Mouse (Mus musculus) C2C12 (cell line): ENCODE results near the gene Slc5a3. TPM values are rescaled to one million over a fixed set of nuclear protein-coding genes. Genes with fewer than 3 reads are reported as not detected.

ENCODE experiments used
- H3K27me3 ChIP-seq: one replicate; pipeline ENCODE4 v1.6.1; 2011; ENCODE audit not compliant: control insufficient read depth, insufficient read depth, insufficient read length
- H3K36me3 ChIP-seq: one replicate; pipeline ENCODE4 v1.6.1; 2011; ENCODE audit not compliant: control insufficient read depth, insufficient read depth
- H3K4me3 ChIP-seq: one replicate; pipeline ENCODE4 v1.5.1; 2011; ENCODE audit warnings: mild to moderate bottlenecking, control low read depth; ENCODE audit not compliant: poor library complexity, insufficient read depth, severe bottlenecking
- H3K79me2 ChIP-seq: one replicate; pipeline ENCODE4 v1.6.1; 2011; ENCODE audit not compliant: control insufficient read depth, insufficient read depth
- H3K79me3 ChIP-seq: one replicate; pipeline ENCODE4 v1.6.1; 2011; ENCODE audit warnings: low read depth, control low read depth
- H3ac ChIP-seq: one replicate; pipeline ENCODE3; 2011; ENCODE audit warnings: low read depth; ENCODE audit not compliant: control insufficient read depth, insufficient read length
- CEBPB ChIP-seq: IDR thresholded peaks from one replicate; pipeline ENCODE4 v1.6.1; 2011; ENCODE audit warnings: low read depth, mild to moderate bottlenecking, control low read depth, moderate library complexity
- CTCF ChIP-seq: IDR thresholded peaks from one replicate; pipeline ENCODE4 v1.5.1; 2011; ENCODE audit not compliant: control insufficient read depth, insufficient read depth, insufficient read length
- FOSL1 ChIP-seq: IDR thresholded peaks from one replicate; pipeline ENCODE4 v1.8.0; 2011; ENCODE audit warnings: mild to moderate bottlenecking, low read length; ENCODE audit not compliant: poor library complexity, insufficient read depth, severe bottlenecking
- MAX ChIP-seq: IDR thresholded peaks from one replicate; pipeline ENCODE4 v1.6.1; 2011; ENCODE audit warnings: mild to moderate bottlenecking, control low read depth
- MYOD1 ChIP-seq: IDR thresholded peaks from one replicate; pipeline ENCODE4 v1.6.1; 2011; ENCODE audit warnings: low read depth; ENCODE audit not compliant: control insufficient read depth, insufficient read length
- MYOG ChIP-seq: IDR thresholded peaks from one replicate; pipeline ENCODE4 v1.6.1; 2011; ENCODE audit not compliant: control insufficient read depth, insufficient read length; ENCODE audit errors: extremely low read depth
- USF1 ChIP-seq: IDR thresholded peaks from one replicate; pipeline ENCODE4 v1.6.1; 2011; ENCODE audit warnings: low read depth, mild to moderate bottlenecking, control low read depth, moderate library complexity
- polyA plus RNA-seq: library from polyadenylated mRNA; unstranded; fragments of >200 nt; fragmentation: generic; extraction: Trizol; gene quantifications from one replicate; pipeline ENCODE4 v1.2.1, GENCODE M21; 2012; ENCODE audit warnings: missing spikeins

The Slc5a3 gene
- polyA plus RNA-seq, 1 experiment: 6.3 TPM

DNA sequence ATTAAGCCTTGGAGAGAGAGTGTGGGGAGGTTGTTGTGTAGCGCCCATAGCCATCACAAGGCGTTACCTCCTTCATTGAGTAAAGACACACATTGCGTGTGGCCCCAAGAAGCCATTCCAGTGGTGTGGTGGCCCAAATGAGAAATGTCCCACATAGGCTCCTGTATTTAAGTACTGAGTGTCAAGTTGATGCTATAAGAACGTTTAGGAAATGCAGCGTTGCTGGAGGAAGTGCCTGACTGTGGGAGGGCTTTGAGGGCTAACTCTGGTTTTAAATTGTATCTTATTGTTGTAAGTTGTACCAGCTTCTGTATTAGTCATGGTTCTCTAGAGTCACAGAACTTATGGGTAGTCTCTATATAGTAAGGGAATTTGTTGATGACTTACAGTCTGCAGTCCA lies 49.2 kb downstream of the Slc5a3 start:
- Histone ChIP-seq H3ac (no peak overlapping the region), H3K79me3 (peaks cover 69% of the 10 kb centered on the region), H3K79me2 (peaks cover 100% of the 10 kb centered on the region), H3K27me3 (no peaks in the 10 kb centered on the region), H3K36me3 (peaks cover 46% of the 10 kb centered on the region), H3K4me3 (no peak overlapping the region)
- TF ChIP-seq MAX (no peak), CEBPB (no peak), USF1 (no peak), MYOD1 (no peak), MYOG (no peak)

DNA sequence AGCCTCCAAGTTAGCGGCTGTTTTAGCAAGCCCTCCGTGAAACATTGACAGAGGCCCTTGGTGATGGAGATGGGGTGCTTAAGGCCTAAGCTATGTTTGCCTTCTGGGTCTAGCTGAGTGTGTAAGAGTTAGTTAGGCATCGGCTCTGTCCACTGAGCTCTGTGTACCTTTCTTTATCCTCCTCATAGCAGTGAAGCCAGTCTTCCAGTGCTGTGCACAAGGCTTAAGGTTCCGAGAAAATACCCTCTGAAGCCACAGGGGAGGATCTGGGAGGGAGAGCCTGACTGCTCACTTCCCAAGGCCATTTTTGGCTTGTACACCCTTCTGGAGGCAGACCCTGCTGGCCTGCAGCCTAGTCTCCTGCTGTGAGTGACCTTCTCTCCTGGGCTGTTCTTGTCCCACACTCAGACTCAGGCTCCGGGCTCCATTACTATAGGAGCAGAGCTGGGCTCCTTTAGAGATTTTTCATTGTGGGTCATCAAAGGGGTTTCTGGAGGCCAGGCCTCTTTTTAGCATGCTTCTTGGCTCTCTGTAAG lies 56.7 kb downstream of the Slc5a3 start:
- no peaks in the 10 kb centered on the region for H3K27me3 ChIP-seq
- no peak for TF ChIP-seq FOSL1
- TF ChIP-seq MYOG: no peak
- TF ChIP-seq CEBPB: no peak
- no peak for TF ChIP-seq MAX
- H3ac ChIP-seq: no peak overlapping the region
- H3K36me3 ChIP-seq: peaks cover 42% of the 10 kb centered on the region
- no peak overlapping the region for H3K4me3 ChIP-seq
- peaks cover 27% of the 10 kb centered on the region for H3K79me2 ChIP-seq
- peaks cover 9% of the 10 kb centered on the region for H3K79me3 ChIP-seq

DNA sequence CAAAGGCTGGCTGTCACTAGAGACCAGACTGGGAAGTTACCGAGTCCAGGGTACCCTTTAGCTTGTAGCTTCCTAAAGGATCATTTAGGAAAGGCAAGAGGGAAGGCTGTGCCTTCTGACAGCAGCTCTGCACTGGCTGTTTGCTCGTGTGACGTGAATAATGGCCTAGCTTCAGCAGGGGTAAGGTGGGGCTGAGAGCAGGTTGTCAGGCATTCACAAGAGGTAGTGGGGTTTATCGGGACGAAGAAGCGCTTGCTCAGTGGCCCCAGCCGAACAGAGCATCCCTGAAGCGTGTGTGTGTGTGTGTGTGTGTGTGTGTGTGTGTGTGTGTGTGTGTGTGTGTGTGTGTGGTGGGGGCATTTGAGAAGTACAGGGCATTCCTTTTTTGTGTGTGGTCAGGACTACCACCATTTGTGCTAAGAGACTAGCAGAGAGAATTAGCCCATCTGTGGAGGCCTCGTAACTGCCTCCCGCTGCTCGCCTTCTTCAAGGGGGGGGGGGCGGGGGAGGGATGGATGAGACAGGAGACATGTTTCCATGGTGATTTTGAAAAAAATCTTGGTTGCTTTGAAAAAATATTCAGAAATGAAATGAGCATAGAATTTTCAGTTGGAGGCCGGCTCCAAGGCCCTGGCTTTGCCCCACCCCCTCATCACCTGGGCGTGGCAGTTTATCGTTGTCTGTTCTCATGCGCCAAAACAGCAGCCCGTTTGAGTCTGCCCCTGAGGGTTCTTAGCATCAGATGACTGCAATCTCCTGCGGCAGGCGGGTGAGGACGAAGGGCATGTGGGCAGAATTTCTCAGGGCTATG lies 57.7 kb downstream of the Slc5a3 start:
- Histone ChIP-seq H3K79me3 (peaks cover 2% of the 10 kb centered on the region), H3K36me3 (peaks cover 36% of the 10 kb centered on the region), H3ac (no peak overlapping the region), H3K27me3 (no peaks in the 10 kb centered on the region), H3K79me2 (peaks cover 17% of the 10 kb centered on the region), H3K4me3 (no peak overlapping the region)
- no peak for TF ChIP-seq USF1
- no peak for TF ChIP-seq CEBPB
- no peak for TF ChIP-seq FOSL1
- TF ChIP-seq MYOG: no peak
- no peak for TF ChIP-seq MAX
- no peak for TF ChIP-seq MYOD1
- no peak for TF ChIP-seq CTCF

DNA sequence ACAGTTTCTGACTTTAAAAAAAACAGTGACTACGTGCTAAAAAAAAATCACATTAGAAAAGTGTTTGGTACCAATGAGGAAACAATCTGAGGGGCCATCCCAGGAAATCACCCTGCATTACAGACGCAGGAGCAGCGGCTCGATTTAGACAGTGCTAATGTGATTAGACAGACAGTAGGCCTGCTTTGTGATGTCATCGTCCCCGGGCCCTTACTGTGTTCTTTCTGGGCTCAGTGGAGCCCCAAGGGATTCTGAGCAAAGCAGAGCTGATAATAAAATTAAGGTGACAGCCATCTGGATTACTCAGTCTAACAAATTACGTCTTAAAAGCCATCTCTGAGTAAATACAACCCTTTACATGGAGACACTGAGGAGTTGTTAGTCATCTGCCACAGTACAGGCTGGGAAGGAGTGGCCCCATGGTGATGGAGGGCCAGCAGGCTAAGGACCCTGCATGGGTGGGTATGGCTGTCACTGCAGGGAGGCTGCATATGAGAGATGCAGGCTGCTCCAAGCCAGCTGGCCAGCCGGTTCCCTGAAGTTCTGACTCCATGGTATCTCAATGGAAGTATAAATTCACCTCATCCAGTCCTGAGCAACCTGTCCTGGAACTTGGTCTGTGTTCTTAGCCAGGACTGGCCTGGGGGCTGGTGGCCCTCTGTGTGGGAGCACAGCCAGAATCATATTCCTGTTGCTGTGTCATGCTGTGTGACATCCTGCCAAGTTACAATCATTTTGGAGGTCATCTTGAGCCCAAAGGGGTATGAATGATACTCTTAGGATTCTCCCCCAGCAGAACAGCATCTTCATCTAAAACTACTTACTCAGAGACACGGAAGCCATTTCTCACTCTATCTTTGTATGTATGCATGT lies 59.5 kb downstream of the Slc5a3 start:
- Histone ChIP-seq H3K4me3 (no peak overlapping the region), H3K79me2 (no peaks in the 10 kb centered on the region), H3ac (peak overlapping the region; percentile 26), H3K79me3 (no peaks in the 10 kb centered on the region), H3K36me3 (peaks cover 19% of the 10 kb centered on the region), H3K27me3 (no peaks in the 10 kb centered on the region)
- no peak for TF ChIP-seq MYOD1
- TF ChIP-seq MAX: no peak
- TF ChIP-seq MYOG: no peak
- no peak for TF ChIP-seq CEBPB
- TF ChIP-seq CTCF: no peak

DNA sequence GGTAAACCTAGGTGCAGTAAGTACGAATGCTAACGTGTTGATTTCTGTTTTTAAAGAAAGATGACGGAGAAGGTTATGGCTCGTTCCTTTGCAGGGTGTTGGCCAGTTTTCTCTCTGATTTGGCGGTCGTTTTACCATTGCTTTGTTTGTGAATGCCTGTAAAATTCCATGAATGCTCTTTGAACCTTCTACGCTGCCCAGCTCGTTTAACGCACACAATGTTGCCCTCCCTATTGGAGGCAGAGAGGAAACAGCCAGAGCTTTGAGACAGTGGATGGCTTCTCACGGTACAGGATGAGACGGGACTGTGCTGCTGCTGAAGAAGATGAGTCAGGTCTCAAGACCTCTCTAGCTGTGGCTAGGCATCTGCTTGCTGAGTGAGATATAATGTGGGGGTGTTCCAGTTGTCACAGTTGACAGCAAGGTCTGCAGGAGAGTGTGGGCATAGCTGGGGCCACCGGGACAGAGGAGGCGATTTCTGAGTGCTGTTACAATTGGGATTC lies 60.9 kb downstream of the Slc5a3 start:
- Histone ChIP-seq H3K79me3 (no peaks in the 10 kb centered on the region), H3K4me3 (no peak overlapping the region), H3ac (no peak overlapping the region), H3K79me2 (no peaks in the 10 kb centered on the region), H3K36me3 (peaks cover 7% of the 10 kb centered on the region), H3K27me3 (no peaks in the 10 kb centered on the region)
- TF ChIP-seq CTCF: no peak
- TF ChIP-seq MYOG: no peak
- TF ChIP-seq MAX: no peak
- TF ChIP-seq USF1: no peak
- no peak for TF ChIP-seq MYOD1
- no peak for TF ChIP-seq CEBPB
- no peak for TF ChIP-seq FOSL1
